Mouse (Mus musculus) limb, embryonic 13.5 days (tissue): ENCODE results near the gene Arl5a. TPM values are rescaled to one million over a fixed set of nuclear protein-coding genes. Genes with fewer than 3 reads are reported as not detected.

ENCODE experiments used
- ATAC-seq: fragments of 200-750 bp; cut with Nextera tagmentation; 2 replicates; pipeline ENCODE4 v1.8.0; 2017; ENCODE audit warnings: low read depth, moderate number of reproducible peaks, moderate TSS enrichment; ENCODE audit not compliant: low FRiP score
- H3K27ac ChIP-seq: fragments of 300-500 bp; sonication (generic); 2 replicates; pipeline ENCODE4 v1.5.1; 2015; ENCODE audit warnings: inconsistent platforms, mild to moderate bottlenecking, moderate library complexity
- H3K27me3 ChIP-seq: fragments of 300-500 bp; sonication (generic); 2 replicates; pipeline ENCODE4 v1.6.1; 2015; ENCODE audit warnings: mild to moderate bottlenecking, inconsistent platforms
- H3K36me3 ChIP-seq: fragments of 300-500 bp; sonication (generic); 2 replicates; pipeline ENCODE4 v1.6.1; 2015; ENCODE audit warnings: inconsistent platforms, mild to moderate bottlenecking, moderate library complexity
- H3K4me1 ChIP-seq: fragments of 300-500 bp; sonication (generic); 2 replicates; pipeline ENCODE4 v1.6.1; 2015; ENCODE audit warnings: inconsistent platforms
- H3K4me2 ChIP-seq: fragments of 300-500 bp; sonication (generic); replicated peaks from 2 replicates; pipeline ENCODE4 v1.6.1; 2015; ENCODE audit warnings: inconsistent platforms, mild to moderate bottlenecking, moderate library complexity
- H3K4me3 ChIP-seq: fragments of 300-500 bp; sonication (generic); 2 replicates; pipeline ENCODE4 v1.5.1; 2015; ENCODE audit warnings: moderate library complexity, mild to moderate bottlenecking, inconsistent platforms
- H3K9ac ChIP-seq: fragments of 300-500 bp; sonication (generic); 2 replicates; pipeline ENCODE4 v1.6.1; 2015; ENCODE audit warnings: mild to moderate bottlenecking, inconsistent platforms
- H3K9me3 ChIP-seq: fragments of 300-500 bp; sonication (generic); 2 replicates; pipeline ENCODE4 v1.6.1; 2016; ENCODE audit warnings: inconsistent platforms
- WGBS: fragments of 180-500 bp; shearing (Covaris S2); methylation state at CpG from one replicate; pipeline ENCODE4 v1.1.7; 2015; 5-methylcytosine and 5-hydroxymethylcytosine counted together
- polyA plus RNA-seq: library from polyadenylated mRNA; unstranded; fragments of >200 nt; fragmentation: Nextera tagmentation; extraction: Ambion mirVana; gene quantifications from 2 replicates; pipeline ENCODE4 v1.2.1, GENCODE M21; 2015

Gene Arl5a
- polyA plus RNA-seq, 1 experiment from 2014 or later, result 49.0 TPM

DNA sequence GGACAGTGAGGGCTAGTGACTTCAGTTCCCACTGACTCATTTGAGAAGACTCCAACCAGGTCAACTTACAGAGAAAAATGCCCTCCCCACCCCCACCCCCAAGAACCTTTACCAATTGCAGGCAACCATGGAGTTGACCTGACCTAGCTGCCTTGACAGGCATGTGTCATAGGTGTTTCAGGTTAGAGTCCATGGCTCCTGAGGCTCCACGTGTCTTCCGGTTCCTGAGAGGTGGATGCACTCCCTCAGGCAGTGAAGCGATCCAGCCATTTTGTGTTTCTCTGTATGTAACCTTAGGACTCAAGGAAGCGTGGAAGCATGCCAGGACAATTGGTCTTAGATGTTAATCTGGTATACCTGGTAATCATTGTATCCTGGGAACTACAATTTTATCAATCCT lies 13.7 kb upstream of the Arl5a start:
- no peaks in the 10 kb centered on the region for H3K36me3 ChIP-seq
- no peak overlapping the region for H3K9ac ChIP-seq
- H3K9me3 ChIP-seq, result no peaks in the 10 kb centered on the region
- no peak overlapping the region for H3K27ac ChIP-seq
- 89% methylated on average over 4 of the region's 4 CpGs for WGBS
- ATAC-seq, result no peak
- H3K4me1 ChIP-seq, result peaks cover 1% of the 10 kb centered on the region; the same call in 1 of the 2 replicates
- no peaks in the 10 kb centered on the region for H3K27me3 ChIP-seq
- no peak overlapping the region for H3K4me3 ChIP-seq
- H3K4me2 ChIP-seq, result no peak overlapping the region

DNA sequence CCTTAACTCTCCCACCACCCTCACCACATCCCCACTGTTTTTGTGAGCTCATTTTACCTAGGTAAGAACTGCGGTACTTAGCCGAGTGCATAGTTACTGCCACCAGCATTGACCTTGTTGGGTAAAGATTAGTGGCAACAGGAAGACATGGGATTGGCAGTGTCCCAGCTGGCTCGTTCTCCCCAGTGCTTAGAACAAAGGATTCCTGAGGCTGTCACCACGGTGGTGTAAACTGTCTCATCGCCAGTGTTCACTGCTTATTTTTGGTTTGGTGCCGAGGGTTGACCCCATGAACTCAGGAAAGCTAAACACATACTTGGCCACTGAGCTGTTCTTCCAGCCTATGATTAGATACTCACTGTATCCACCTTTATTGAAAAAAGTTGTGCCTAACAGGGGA lies 13.3 kb upstream of the Arl5a start:
- no peak for ATAC-seq
- H3K27ac ChIP-seq, result no peak overlapping the region
- H3K9me3 ChIP-seq, result no peaks in the 10 kb centered on the region
- no peaks in the 10 kb centered on the region for H3K27me3 ChIP-seq
- WGBS, result 70% methylated on average over 6 of the region's 6 CpGs
- no peak overlapping the region for H3K4me2 ChIP-seq
- no peaks in the 10 kb centered on the region for H3K36me3 ChIP-seq
- peaks cover 4% of the 10 kb centered on the region; the same call in 1 of the 2 replicates for H3K4me1 ChIP-seq
- no peak overlapping the region for H3K4me3 ChIP-seq
- H3K9ac ChIP-seq, result no peak overlapping the region

DNA sequence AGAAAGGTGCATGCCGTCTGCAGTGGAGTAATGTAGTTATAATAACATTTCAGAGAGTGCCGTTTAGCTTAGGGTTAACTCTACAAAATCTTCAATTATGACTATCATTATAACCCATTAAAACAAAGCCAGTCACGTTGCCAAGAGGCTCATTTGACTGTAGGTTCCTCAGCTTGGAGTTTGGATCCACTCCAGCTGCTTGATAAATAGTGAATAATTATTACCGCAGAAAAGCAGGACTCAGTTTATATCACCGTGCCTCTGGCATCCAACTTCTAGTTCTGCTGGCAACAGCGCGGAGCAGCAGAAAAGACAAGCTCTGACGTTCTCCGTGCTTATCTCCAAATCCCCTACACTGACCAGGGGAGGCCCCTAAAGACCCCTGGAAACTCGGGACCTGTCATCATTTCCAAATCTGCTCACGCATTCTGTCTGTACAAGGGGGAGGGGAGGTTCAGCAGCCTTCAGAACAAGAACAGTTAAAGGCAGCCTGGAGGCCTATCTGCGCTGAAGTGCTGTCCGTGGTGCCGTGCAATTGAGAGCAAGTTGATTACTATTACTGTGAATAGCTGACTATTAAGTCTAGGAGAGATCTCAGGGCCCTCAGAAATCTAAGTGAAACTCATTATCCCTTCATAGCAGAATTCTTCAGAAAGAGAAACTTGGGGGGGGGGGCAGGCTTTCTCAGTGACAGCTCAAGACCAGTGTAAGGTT lies 11.4 kb upstream of the Arl5a start:
- Histone ChIP-seq H3K9me3 (no peaks in the 10 kb centered on the region), H3K4me2 (no peak overlapping the region)

DNA sequence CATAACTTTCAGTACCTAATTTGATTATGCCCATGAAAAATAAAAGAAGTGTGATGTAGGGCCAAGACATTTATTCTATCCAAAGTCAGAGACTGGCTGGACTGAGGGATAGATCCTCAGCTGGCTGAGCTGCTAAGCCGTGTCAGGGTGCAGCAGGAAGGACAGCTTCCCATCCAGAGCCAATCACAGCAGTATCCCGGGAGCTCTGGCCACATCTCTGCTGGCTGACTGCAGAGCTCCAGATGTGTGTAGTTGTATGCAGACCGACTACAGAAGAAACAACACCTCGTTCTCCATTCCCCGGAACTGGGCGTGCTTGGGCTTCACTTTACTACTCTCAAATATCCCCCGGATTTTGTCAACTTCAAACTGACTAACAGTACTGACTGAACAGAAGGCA lies 8.7 kb upstream of the Arl5a start:
- Histone ChIP-seq H3K9ac (no peak overlapping the region), H3K36me3 (no peaks in the 10 kb centered on the region), H3K9me3 (no peaks in the 10 kb centered on the region), H3K4me1 (peaks cover 4% of the 10 kb centered on the region; the same call in 1 of the 2 replicates), H3K27ac (no peak overlapping the region), H3K4me3 (no peak overlapping the region), H3K4me2 (no peak overlapping the region), H3K27me3 (no peaks in the 10 kb centered on the region)
- 16% methylated on average over 7 of the region's 7 CpGs for WGBS
- peak; percentile 66; the same call in 1 of the 2 replicates for ATAC-seq

More for the DNA sequence above, 11.4 kb upstream of the Arl5a start:
- WGBS, result 67% methylated on average over 14 of the region's 14 CpGs
- Histone ChIP-seq H3K9ac (no peak overlapping the region), H3K27me3 (no peaks in the 10 kb centered on the region), H3K36me3 (no peaks in the 10 kb centered on the region), H3K4me1 (peaks cover 4% of the 10 kb centered on the region; the same call in 1 of the 2 replicates), H3K4me3 (no peak overlapping the region), H3K27ac (no peak overlapping the region)
- ATAC-seq, result no peak

DNA sequence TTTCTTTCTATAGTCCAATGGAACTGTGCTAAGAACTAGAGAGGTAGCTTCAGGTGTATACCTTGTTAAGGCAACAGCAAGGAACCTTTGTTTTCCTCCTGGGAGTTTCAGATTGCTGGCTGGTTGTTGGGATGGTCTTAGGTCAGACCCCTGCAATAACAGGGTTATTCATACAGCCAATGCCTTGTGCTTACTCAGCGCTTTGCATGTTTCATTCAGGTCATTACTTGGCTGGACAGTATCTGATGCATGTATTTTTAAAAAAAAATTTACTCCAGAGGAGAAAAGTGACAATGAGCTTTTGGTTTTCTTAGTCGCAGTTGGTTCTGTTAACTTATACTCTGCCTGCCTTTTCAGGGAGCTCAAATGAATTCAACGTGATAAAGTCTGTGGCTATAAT lies 2.7 kb upstream of the Arl5a start:
- no peaks in the 10 kb centered on the region for H3K27me3 ChIP-seq
- peaks cover 19% of the 10 kb centered on the region for H3K4me1 ChIP-seq
- H3K4me2 ChIP-seq, result no peak overlapping the region
- H3K9ac ChIP-seq, result no peak overlapping the region
- no peak for ATAC-seq
- H3K9me3 ChIP-seq, result no peaks in the 10 kb centered on the region
- no peaks in the 10 kb centered on the region for H3K36me3 ChIP-seq
- H3K4me3 ChIP-seq, result no peak overlapping the region
- WGBS, result 80% methylated on average over 3 of the region's 3 CpGs
- no peak overlapping the region for H3K27ac ChIP-seq

DNA sequence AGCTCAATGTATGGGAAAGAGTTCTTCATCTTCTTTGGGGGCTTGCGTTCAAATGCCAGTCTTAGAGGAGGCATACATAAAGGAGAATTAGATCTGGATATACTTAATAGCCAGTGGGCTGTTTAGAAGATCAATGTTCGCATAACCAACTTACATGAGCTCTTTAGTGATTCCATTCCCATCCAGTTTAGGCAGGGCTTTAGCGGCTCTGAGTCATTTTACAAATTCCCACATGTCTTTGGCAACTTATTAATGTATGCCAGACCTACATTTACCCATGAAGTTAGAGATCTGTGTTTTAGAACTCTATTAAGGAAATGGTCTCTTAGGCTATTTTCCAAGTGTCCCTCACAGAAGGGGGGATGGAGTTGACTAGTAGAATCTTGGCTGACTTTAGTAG lies 1.3 kb upstream of the Arl5a start:
- Histone ChIP-seq H3K4me3 (peak overlapping the region; percentile 95; the same call in 1 of the 2 replicates), H3K9me3 (no peaks in the 10 kb centered on the region), H3K36me3 (no peaks in the 10 kb centered on the region), H3K9ac (no peak overlapping the region), H3K27me3 (no peaks in the 10 kb centered on the region), H3K27ac (no peak overlapping the region), H3K4me1 (peaks cover 32% of the 10 kb centered on the region), H3K4me2 (peak overlapping the region; percentile 76)
- 73% methylated on average over 3 of the region's 3 CpGs for WGBS
- ATAC-seq, result no peak

DNA sequence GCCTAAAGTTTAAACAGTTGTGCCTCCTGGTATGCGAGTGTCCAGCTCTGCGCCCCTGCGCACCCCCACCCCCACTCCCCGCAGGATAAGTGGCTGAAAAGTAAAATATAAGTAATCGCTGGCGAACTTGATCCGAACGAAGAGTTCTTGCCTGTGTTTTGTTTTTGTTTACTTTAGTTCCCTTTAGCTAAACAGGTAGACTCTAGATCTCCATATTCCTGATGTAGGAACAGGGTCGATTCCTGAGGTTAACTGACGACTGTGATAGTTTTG lies 758 bp upstream of the Arl5a start:
- ATAC-seq, result no peak
- Histone ChIP-seq H3K4me2 (peak overlapping the region; percentile 76), H3K9me3 (no peaks in the 10 kb centered on the region), H3K9ac (peak overlapping the region; percentile 93), H3K36me3 (no peaks in the 10 kb centered on the region), H3K4me1 (peaks cover 35% of the 10 kb centered on the region), H3K4me3 (peak overlapping the region; percentile 95), H3K27me3 (no peaks in the 10 kb centered on the region), H3K27ac (peak overlapping the region; percentile 76)
- WGBS, result 23% methylated on average over 10 of the region's 10 CpGs

DNA sequence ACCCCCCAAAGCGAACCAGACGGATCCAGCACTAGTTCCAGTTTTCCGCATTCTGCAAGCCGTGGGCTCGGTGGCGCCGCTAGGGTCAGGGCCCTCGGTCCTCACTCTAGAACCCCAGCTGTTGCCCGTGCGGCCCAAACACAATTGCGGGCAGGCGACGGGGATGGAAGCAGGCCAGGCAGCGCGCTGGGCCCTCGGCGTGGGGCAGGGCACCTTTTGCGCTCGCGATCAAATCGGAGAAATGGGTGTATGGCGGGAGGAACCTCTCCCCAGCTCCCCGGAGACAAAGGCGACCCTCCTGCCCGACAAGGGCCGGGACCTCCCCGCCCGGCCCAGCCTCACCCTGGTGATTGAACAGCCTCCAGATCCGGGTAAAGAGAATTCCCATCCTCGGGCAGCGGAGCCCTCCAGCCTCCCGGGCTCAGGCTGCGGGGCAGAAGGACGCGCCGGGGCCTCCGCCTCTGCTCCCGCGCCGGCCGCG lies 413 bp downstream of the Arl5a start:
- WGBS, result under 1% methylated on average over 37 of the region's 42 CpGs
- ATAC-seq, result peak; percentile 45
- H3K9ac ChIP-seq, result peak overlapping the region; percentile 93
- peaks cover 35% of the 10 kb centered on the region for H3K4me1 ChIP-seq
- no peaks in the 10 kb centered on the region for H3K36me3 ChIP-seq
- H3K27me3 ChIP-seq, result no peaks in the 10 kb centered on the region
- peak overlapping the region; percentile 88 for H3K27ac ChIP-seq
- H3K9me3 ChIP-seq, result no peaks in the 10 kb centered on the region
- H3K4me3 ChIP-seq, result peak overlapping the region; percentile 95
- peak overlapping the region; percentile 68 for H3K4me2 ChIP-seq

DNA sequence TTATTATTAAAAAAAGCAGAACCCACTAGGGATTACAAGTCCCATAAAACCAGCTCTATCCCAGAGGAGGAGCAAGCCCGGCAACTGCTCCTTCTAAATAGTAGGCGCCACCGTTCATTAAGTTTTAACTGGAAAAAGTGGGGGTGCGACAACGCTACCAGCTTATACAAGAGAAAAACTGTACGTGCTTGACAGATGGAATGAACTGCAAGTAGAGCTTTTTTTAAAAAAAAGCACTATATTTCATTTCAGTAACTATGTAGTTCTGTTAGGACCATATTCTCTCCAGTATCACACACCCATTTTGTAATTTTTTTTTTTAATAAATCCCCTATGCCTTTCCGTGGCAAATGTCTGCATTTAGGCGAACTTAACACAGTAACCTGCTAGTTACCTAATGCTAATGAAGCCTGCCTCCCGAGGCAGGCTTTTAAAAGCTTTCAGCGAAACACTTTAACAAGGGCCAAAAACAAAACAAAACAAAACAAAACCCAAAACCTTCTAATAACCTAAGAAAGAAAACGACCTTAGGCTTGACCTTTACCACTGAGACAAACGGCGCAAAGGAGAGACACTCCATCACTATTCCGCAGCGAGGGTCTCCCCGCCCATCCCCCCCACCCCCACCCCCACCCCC lies 972 bp downstream of the Arl5a start:
- no peak for ATAC-seq
- Histone ChIP-seq H3K4me3 (peak overlapping the region; percentile 95), H3K9ac (peak overlapping the region; percentile 93), H3K4me1 (peaks cover 35% of the 10 kb centered on the region), H3K36me3 (no peaks in the 10 kb centered on the region), H3K4me2 (peak overlapping the region; percentile 68), H3K9me3 (no peaks in the 10 kb centered on the region), H3K27me3 (no peaks in the 10 kb centered on the region), H3K27ac (peak overlapping the region; percentile 88; the same call in 1 of the 2 replicates)
- 1% methylated on average over 16 of the region's 16 CpGs for WGBS

DNA sequence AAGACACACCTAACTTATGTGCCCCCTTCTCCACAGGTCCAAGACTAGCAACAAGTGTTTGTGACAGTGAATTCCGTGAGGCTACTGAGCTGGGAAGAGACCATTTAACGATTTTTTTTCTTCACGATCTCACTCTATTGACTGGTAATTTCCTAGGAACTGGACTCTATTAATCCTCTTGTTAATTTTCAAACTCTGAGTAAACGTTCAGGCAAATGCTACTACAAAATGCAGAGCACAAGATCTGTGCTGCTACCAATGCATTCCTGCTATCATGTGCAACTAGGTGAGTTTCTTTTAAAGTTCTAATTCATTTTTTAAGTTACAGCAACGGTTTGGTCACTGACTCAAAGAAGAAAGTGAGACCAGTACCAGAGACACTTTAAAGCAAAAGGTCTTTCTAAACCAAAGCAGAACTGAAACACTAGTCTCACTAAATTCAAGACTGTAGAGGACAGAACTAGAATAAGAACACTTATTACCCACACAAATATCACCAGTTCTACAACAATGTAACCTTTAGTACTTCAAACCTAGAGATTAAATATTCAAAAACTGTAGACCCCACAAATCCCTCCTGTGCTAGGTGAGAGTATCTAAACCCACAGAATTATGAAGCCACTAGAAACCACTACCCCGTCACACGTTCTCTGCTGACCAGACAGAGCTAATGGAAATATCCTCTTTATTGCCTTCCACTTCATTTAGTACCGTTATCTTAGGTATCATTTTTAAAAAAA lies 1.7 kb downstream of the Arl5a start:
- WGBS, result 38% methylated on average over 8 of the region's 8 CpGs
- Histone ChIP-seq H3K4me1 (peaks cover 35% of the 10 kb centered on the region), H3K9me3 (no peaks in the 10 kb centered on the region), H3K27ac (no peak overlapping the region), H3K4me2 (peak overlapping the region; percentile 68), H3K9ac (peak overlapping the region; percentile 93), H3K4me3 (peak overlapping the region; percentile 95), H3K27me3 (no peaks in the 10 kb centered on the region), H3K36me3 (no peaks in the 10 kb centered on the region)
- ATAC-seq, result no peak

DNA sequence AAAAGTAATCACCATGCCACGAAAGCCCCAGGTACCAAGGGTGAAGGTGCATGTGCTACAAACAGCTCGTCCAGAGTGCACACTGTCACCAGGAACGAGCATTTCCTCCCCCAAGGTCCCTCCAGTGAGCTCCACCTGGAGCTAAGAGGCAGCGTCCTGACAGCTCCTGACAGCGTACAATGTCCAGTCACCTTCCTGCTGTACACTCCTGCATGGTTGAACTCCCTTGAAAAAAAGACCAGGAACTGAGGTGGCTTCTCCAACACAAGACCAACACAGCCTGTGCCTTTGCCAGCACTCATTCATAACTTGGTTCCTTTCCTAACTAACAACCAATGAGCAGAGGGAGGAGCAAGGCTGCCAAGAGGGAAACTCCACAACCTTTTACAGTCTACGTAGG lies 3.5 kb downstream of the Arl5a start:
- Histone ChIP-seq H3K4me3 (no peak overlapping the region), H3K4me2 (no peak overlapping the region), H3K27ac (0 out of 2 replicates have a peak overlapping the region, but pooled peaks have one; percentile 0), H3K4me1 (peaks cover 35% of the 10 kb centered on the region), H3K9me3 (no peaks in the 10 kb centered on the region), H3K27me3 (no peaks in the 10 kb centered on the region), H3K36me3 (peaks cover 10% of the 10 kb centered on the region), H3K9ac (no peak overlapping the region)
- no peak for ATAC-seq
- WGBS, result 54% methylated on average over 6 of the region's 6 CpGs

DNA sequence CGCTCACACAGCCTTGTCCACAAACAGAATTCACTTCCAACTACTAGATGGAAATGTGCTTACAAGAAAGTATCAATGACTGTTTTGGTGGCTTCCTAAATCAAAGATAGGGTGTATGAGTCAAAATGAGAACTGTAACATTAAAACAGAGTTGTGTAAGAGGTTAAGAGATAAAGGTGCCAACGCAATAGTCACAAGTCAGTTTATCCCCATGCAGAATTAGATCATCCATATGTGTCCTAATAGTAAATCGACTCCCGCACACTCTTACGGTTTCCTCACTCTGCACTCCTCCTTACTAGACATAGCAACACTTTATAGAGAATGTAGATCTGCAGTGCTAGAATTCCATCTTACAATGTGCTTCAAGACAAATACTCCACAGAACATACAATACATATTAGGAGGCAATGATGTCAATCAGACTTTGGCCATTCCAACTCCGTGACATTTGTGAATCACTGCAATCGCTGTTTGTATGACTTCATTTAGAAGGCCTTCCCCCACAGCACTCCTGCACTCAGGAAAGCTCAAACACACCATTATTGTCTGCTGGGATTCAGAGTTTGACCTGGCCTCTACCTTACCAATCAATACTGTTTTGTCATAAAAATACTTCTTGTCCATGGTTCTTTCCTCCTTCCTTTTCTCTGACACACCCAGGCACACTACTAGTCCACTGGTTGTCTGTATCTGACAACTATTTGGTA lies 4.5 kb downstream of the Arl5a start:
- WGBS, result 85% methylated on average over 7 of the region's 7 CpGs
- Histone ChIP-seq H3K9me3 (peaks cover 6% of the 10 kb centered on the region), H3K4me3 (no peak overlapping the region), H3K9ac (no peak overlapping the region), H3K27ac (no peak overlapping the region), H3K4me1 (peaks cover 28% of the 10 kb centered on the region), H3K36me3 (peaks cover 20% of the 10 kb centered on the region), H3K27me3 (no peaks in the 10 kb centered on the region), H3K4me2 (no peak overlapping the region)
- no peak for ATAC-seq
